Mouse (Mus musculus) B cell, adult (primary cell): ENCODE results near the gene Ddi1. TPM values are rescaled to one million over a fixed set of nuclear protein-coding genes. Genes with fewer than 3 reads are reported as not detected.

Experiments used
- total RNA-seq: library from RNA; stranded (reverse); gene quantifications from 4 replicates; pipeline ENCODE4 v1.2.4, GENCODE M21; 2023; ENCODE audit not compliant: inconsistent age

Ddi1 gene
- not detected in 4 replicates for total RNA-seq

GRCm38 (mm10) chr9:6269796-6270280 lies at the start of gene Ddi1:
Gene Ddi1, minus strand, starts transcription at chr9:6269846.

Other genes with a start within 250 kb of the Ddi1 start
- gene Pdgfd, start 101.3 kb downstream of the Ddi1 start, total RNA-seq, result not detected in 4 replicates